Mouse (Mus musculus): Measurements from ENCODE around the gene Samd8. TPM values are rescaled to one million over a fixed set of nuclear protein-coding genes. Genes with fewer than 3 reads are reported as not detected.

Gene Samd8
- polyA plus RNA-seq, 1 experiment from 2014 or later, result 22.4 TPM

- WGBS, result 91% methylated on average over 3 of the region's 3 CpGs
- H3K9ac ChIP-seq (ENCODE audit: low read depth, low read length), result no peak overlapping the region
- H3K4me2 ChIP-seq (ENCODE audit: low read length), result no peak overlapping the region
- no peaks in the 10 kb centered on the region for H3K36me3 ChIP-seq (ENCODE audit: control insufficient read depth, insufficient read depth, low read length)
- H3K4me3 ChIP-seq (ENCODE audit: low read depth, low read length), result no peak overlapping the region
- H3K4me1 ChIP-seq (ENCODE audit: control insufficient read depth, insufficient read depth, low read length), result no peaks in the 10 kb centered on the region
- ATAC-seq, result no peak
- H3K27me3 ChIP-seq (ENCODE audit: control insufficient read depth, insufficient read depth, low read depth, low read length), result no peaks in the 10 kb centered on the region
- no peak overlapping the region for H3K27ac ChIP-seq (ENCODE audit: low read length)
- no peaks in the 10 kb centered on the region for H3K9me3 ChIP-seq (replicated peaks; ENCODE audit: control insufficient read depth, low read length, poor library complexity, severe bottlenecking)
Measured at GRCm38 (mm10) chr14:21813847-21814246, 63.5 kb downstream of the Samd8 start.

- no peak for ATAC-seq
- no peaks in the 10 kb centered on the region for H3K27me3 ChIP-seq (ENCODE audit: control insufficient read depth, insufficient read depth, low read depth, low read length)
- H3K4me2 ChIP-seq (ENCODE audit: low read length), result no peak overlapping the region
- no peak overlapping the region for H3K4me3 ChIP-seq (ENCODE audit: low read depth, low read length)
- H3K36me3 ChIP-seq (ENCODE audit: control insufficient read depth, insufficient read depth, low read length), result no peaks in the 10 kb centered on the region
- H3K9ac ChIP-seq (ENCODE audit: low read depth, low read length), result no peak overlapping the region
- no peaks in the 10 kb centered on the region for H3K9me3 ChIP-seq (replicated peaks; ENCODE audit: control insufficient read depth, low read length, poor library complexity, severe bottlenecking)
- H3K27ac ChIP-seq (ENCODE audit: low read length), result no peak overlapping the region
- 90% methylated on average over 4 of the region's 4 CpGs for WGBS
- H3K4me1 ChIP-seq (ENCODE audit: control insufficient read depth, insufficient read depth, low read length), result no peaks in the 10 kb centered on the region
Measured at GRCm38 (mm10) chr14:21814606-21815005, 64.3 kb downstream of the Samd8 start.

GRCm38 (mm10) chr14:21816255-21816654 lies 65.9 kb downstream of the Samd8 start:
- Histone ChIP-seq H3K4me3 (ENCODE audit: low read depth, low read length) (no peak overlapping the region), H3K4me2 (ENCODE audit: low read length) (no peak overlapping the region), H3K4me1 (ENCODE audit: control insufficient read depth, insufficient read depth, low read length) (no peaks in the 10 kb centered on the region), H3K9me3 (replicated peaks; ENCODE audit: control insufficient read depth, low read length, poor library complexity, severe bottlenecking) (no peaks in the 10 kb centered on the region), H3K27ac (ENCODE audit: low read length) (no peak overlapping the region), H3K27me3 (ENCODE audit: control insufficient read depth, insufficient read depth, low read depth, low read length) (no peaks in the 10 kb centered on the region), H3K36me3 (ENCODE audit: control insufficient read depth, insufficient read depth, low read length) (no peaks in the 10 kb centered on the region), H3K9ac (ENCODE audit: low read depth, low read length) (no peak overlapping the region)
- WGBS, result 83% methylated on average over 3 of the region's 3 CpGs
- ATAC-seq, result no peak

- no peaks in the 10 kb centered on the region for H3K4me1 ChIP-seq (ENCODE audit: control insufficient read depth, insufficient read depth, low read length)
- no peak for ATAC-seq
- whole genome bisulfite sequencing, result 50% methylated on average over 4 of the region's 4 CpGs
- no peaks in the 10 kb centered on the region for H3K27me3 ChIP-seq (ENCODE audit: control insufficient read depth, insufficient read depth, low read depth, low read length)
- H3K4me2 ChIP-seq (ENCODE audit: low read length), result no peak overlapping the region
- no peak overlapping the region for H3K4me3 ChIP-seq (ENCODE audit: low read depth, low read length)
- no peaks in the 10 kb centered on the region for H3K9me3 ChIP-seq (replicated peaks; ENCODE audit: control insufficient read depth, low read length, poor library complexity, severe bottlenecking)
- H3K9ac ChIP-seq (ENCODE audit: low read depth, low read length), result no peak overlapping the region
- H3K36me3 ChIP-seq (ENCODE audit: control insufficient read depth, insufficient read depth, low read length), result no peaks in the 10 kb centered on the region
- no peak overlapping the region for H3K27ac ChIP-seq (ENCODE audit: low read length)
Measured at GRCm38 (mm10) chr14:21817453-21817852, 67.1 kb downstream of the Samd8 start.

DNA sequence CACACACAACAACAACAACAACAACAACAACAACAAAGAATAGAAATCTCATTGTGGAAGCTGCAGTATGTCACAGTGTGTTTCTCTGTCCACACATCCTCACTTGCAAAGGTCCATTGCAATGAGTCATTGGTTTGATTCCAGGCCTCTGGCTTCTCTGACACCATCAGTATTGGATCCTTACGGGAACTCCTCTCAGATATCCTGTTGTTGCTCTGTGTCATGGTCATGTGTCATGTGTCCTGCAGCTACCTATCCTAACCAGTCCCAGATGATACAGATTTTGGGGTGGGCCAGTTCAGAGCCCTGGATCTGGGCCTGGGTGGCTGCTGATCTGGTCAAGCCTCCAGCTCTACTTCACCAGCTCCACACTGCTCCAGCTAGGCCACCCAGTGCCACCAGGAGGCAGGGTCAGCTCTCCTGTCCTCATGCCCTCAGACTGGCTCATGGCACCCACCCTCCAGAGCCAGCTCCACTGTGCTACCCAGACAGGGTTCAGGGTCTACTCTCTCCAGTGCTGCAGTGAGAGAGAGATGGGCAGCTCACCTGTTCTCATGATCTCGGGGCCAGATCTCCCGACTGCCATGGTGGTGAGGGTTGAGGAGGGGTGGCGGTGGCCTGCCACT lies 70.7 kb downstream of the Samd8 start:
- H3K4me3 ChIP-seq (ENCODE audit: low read depth, low read length), result no peak overlapping the region
- no peaks in the 10 kb centered on the region for H3K9me3 ChIP-seq (replicated peaks; ENCODE audit: control insufficient read depth, low read length, poor library complexity, severe bottlenecking)
- H3K36me3 ChIP-seq (ENCODE audit: control insufficient read depth, insufficient read depth, low read length), result no peaks in the 10 kb centered on the region
- no peak for ATAC-seq
- H3K27ac ChIP-seq (ENCODE audit: low read length), result no peak overlapping the region
- H3K4me2 ChIP-seq (ENCODE audit: low read length), result no peak overlapping the region
- no peaks in the 10 kb centered on the region for H3K4me1 ChIP-seq (ENCODE audit: control insufficient read depth, insufficient read depth, low read length)
- no peak overlapping the region for H3K9ac ChIP-seq (ENCODE audit: low read depth, low read length)
- WGBS, result 95% methylated on average over 4 of the region's 4 CpGs
- H3K27me3 ChIP-seq (ENCODE audit: control insufficient read depth, insufficient read depth, low read depth, low read length), result no peaks in the 10 kb centered on the region

- 70% methylated on average over 7 of the region's 7 CpGs for WGBS
- ATAC-seq, result no peak
Measured at GRCm38 (mm10) chr14:21822307-21822706, 72.0 kb downstream of the Samd8 start.

GRCm38 (mm10) chr14:21822795-21823374 lies 72.6 kb downstream of the Samd8 start:
- Histone ChIP-seq H3K4me2 (ENCODE audit: low read length) (no peak overlapping the region), H3K27me3 (ENCODE audit: control insufficient read depth, insufficient read depth, low read depth, low read length) (no peaks in the 10 kb centered on the region), H3K9me3 (replicated peaks; ENCODE audit: control insufficient read depth, low read length, poor library complexity, severe bottlenecking) (no peaks in the 10 kb centered on the region), H3K36me3 (ENCODE audit: control insufficient read depth, insufficient read depth, low read length) (no peaks in the 10 kb centered on the region), H3K9ac (ENCODE audit: low read depth, low read length) (no peak overlapping the region), H3K27ac (ENCODE audit: low read length) (no peak overlapping the region), H3K4me1 (ENCODE audit: control insufficient read depth, insufficient read depth, low read length) (no peaks in the 10 kb centered on the region), H3K4me3 (ENCODE audit: low read depth, low read length) (no peak overlapping the region)
- no peak for ATAC-seq
- WGBS, result 61% methylated on average over 7 of the region's 7 CpGs

More at GRCm38 (mm10) chr14:21822307-21822706, 72.0 kb downstream of the Samd8 start:
- no peak overlapping the region for H3K9ac ChIP-seq (ENCODE audit: low read depth, low read length)
- no peaks in the 10 kb centered on the region for H3K4me1 ChIP-seq (ENCODE audit: control insufficient read depth, insufficient read depth, low read length)
- H3K36me3 ChIP-seq (ENCODE audit: control insufficient read depth, insufficient read depth, low read length), result no peaks in the 10 kb centered on the region
- no peaks in the 10 kb centered on the region for H3K9me3 ChIP-seq (replicated peaks; ENCODE audit: control insufficient read depth, low read length, poor library complexity, severe bottlenecking)
- H3K4me3 ChIP-seq (ENCODE audit: low read depth, low read length), result no peak overlapping the region
- H3K27me3 ChIP-seq (ENCODE audit: control insufficient read depth, insufficient read depth, low read depth, low read length), result no peaks in the 10 kb centered on the region
- H3K27ac ChIP-seq (ENCODE audit: low read length), result no peak overlapping the region
- H3K4me2 ChIP-seq (ENCODE audit: low read length), result no peak overlapping the region

DNA sequence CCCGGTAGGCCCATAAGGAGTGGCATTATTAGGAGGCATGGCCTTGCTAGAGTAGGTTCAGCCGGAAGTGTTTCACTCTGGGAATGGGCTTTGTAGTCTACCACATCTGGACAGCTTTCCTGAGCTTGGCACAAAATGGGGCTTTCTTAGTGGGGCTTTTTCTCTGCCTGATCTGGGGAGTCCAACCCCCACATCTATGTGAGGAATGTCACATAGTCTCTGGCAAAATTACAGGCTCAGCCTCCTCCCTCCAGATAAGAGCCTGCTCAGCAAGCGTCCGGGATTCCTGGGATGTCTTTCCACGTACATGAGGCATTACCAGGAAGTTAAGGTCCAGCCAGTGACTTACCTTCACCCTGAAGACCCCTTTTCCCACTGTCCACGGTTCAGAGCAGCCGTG lies 73.6 kb downstream of the Samd8 start:
- ATAC-seq, result no peak
- Histone ChIP-seq H3K27ac (ENCODE audit: low read length) (no peak overlapping the region), H3K36me3 (ENCODE audit: control insufficient read depth, insufficient read depth, low read length) (no peaks in the 10 kb centered on the region), H3K4me3 (ENCODE audit: low read depth, low read length) (no peak overlapping the region), H3K4me1 (ENCODE audit: control insufficient read depth, insufficient read depth, low read length) (no peaks in the 10 kb centered on the region), H3K9ac (ENCODE audit: low read depth, low read length) (no peak overlapping the region), H3K27me3 (ENCODE audit: control insufficient read depth, insufficient read depth, low read depth, low read length) (no peaks in the 10 kb centered on the region), H3K9me3 (replicated peaks; ENCODE audit: control insufficient read depth, low read length, poor library complexity, severe bottlenecking) (no peaks in the 10 kb centered on the region), H3K4me2 (ENCODE audit: low read length) (no peak overlapping the region)
- WGBS, result 80% methylated on average over 7 of the region's 7 CpGs

DNA sequence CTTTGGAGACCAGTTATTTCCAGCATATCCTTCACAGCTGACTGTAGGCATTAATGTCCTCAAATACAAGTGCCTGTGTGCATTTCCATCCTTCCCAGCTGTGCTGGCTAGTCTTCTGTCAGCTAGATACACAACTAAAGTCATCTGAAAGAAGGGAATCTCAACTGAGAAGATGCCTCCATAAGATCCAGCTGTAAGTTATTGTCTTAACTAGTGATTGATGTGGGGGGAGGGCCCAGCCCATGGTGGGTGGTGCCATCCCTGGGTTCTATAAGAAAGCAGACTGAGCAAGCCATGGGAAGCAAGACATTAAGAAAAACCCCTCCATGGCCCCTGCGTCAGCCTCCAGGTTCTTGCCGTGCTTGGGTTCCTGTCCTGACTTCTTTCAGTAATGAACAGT lies 74.6 kb downstream of the Samd8 start, which contains the start of gene Vdac2:
Gene Vdac2, plus strand, starts transcription at position 301 of the 400 bp plus-strand sequence.
- ATAC-seq, result no peak
- Histone ChIP-seq H3K9me3 (replicated peaks; ENCODE audit: control insufficient read depth, low read length, poor library complexity, severe bottlenecking) (no peaks in the 10 kb centered on the region), H3K27me3 (ENCODE audit: control insufficient read depth, insufficient read depth, low read depth, low read length) (no peaks in the 10 kb centered on the region), H3K27ac (ENCODE audit: low read length) (no peak within 1 kb of the TSS), H3K9ac (ENCODE audit: low read depth, low read length) (no peak within 1 kb of the TSS), H3K36me3 (ENCODE audit: control insufficient read depth, insufficient read depth, low read length) (no peaks in the 10 kb centered on the region), H3K4me3 (ENCODE audit: low read depth, low read length) (no peak within 1 kb of the TSS), H3K4me2 (ENCODE audit: low read length) (no peak within 1 kb of the TSS), H3K4me1 (ENCODE audit: control insufficient read depth, insufficient read depth, low read length) (no peaks in the 10 kb centered on the region)
- WGBS, result 94% methylated on average over 2 of the region's 2 CpGs

Measured in midbrain, embryonic 16.5 days (tissue).